Mouse (Mus musculus) C2C12 (cell line): ENCODE data around the gene Kdm2a. TPM values are rescaled to one million over a fixed set of nuclear protein-coding genes. Genes with fewer than 3 reads are reported as not detected.

Experiments
- H3K27me3 ChIP-seq: one replicate; pipeline ENCODE4 v1.6.1; 2011; ENCODE audit not compliant: control insufficient read depth, insufficient read depth, insufficient read length
- H3K36me3 ChIP-seq: one replicate; pipeline ENCODE4 v1.6.1; 2011; ENCODE audit not compliant: control insufficient read depth, insufficient read depth
- H3K4me3 ChIP-seq: one replicate; pipeline ENCODE4 v1.5.1; 2011; ENCODE audit warnings: mild to moderate bottlenecking, control low read depth; ENCODE audit not compliant: poor library complexity, insufficient read depth, severe bottlenecking
- H3K79me2 ChIP-seq: one replicate; pipeline ENCODE4 v1.6.1; 2011; ENCODE audit not compliant: control insufficient read depth, insufficient read depth
- H3K79me3 ChIP-seq: one replicate; pipeline ENCODE4 v1.6.1; 2011; ENCODE audit warnings: low read depth, control low read depth
- H3ac ChIP-seq: one replicate; pipeline ENCODE3; 2011; ENCODE audit warnings: low read depth; ENCODE audit not compliant: control insufficient read depth, insufficient read length
- CEBPB ChIP-seq: IDR thresholded peaks from one replicate; pipeline ENCODE4 v1.6.1; 2011; ENCODE audit warnings: low read depth, mild to moderate bottlenecking, control low read depth, moderate library complexity
- CTCF ChIP-seq: IDR thresholded peaks from one replicate; pipeline ENCODE4 v1.5.1; 2011; ENCODE audit not compliant: control insufficient read depth, insufficient read depth, insufficient read length
- FOSL1 ChIP-seq: IDR thresholded peaks from one replicate; pipeline ENCODE4 v1.8.0; 2011; ENCODE audit warnings: mild to moderate bottlenecking, low read length; ENCODE audit not compliant: poor library complexity, insufficient read depth, severe bottlenecking
- MAX ChIP-seq: IDR thresholded peaks from one replicate; pipeline ENCODE4 v1.6.1; 2011; ENCODE audit warnings: mild to moderate bottlenecking, control low read depth
- MYOD1 ChIP-seq: IDR thresholded peaks from one replicate; pipeline ENCODE4 v1.6.1; 2011; ENCODE audit warnings: low read depth; ENCODE audit not compliant: control insufficient read depth, insufficient read length
- MYOG ChIP-seq: IDR thresholded peaks from one replicate; pipeline ENCODE4 v1.6.1; 2011; ENCODE audit not compliant: control insufficient read depth, insufficient read length; ENCODE audit errors: extremely low read depth
- USF1 ChIP-seq: IDR thresholded peaks from one replicate; pipeline ENCODE4 v1.6.1; 2011; ENCODE audit warnings: low read depth, mild to moderate bottlenecking, control low read depth, moderate library complexity
- polyA plus RNA-seq: library from polyadenylated mRNA; unstranded; fragments of >200 nt; fragmentation: generic; extraction: Trizol; gene quantifications from one replicate; pipeline ENCODE4 v1.2.1, GENCODE M21; 2012; ENCODE audit warnings: missing spikeins

Kdm2a gene
- polyA plus RNA-seq, 1 experiment: 24.0 TPM

DNA sequence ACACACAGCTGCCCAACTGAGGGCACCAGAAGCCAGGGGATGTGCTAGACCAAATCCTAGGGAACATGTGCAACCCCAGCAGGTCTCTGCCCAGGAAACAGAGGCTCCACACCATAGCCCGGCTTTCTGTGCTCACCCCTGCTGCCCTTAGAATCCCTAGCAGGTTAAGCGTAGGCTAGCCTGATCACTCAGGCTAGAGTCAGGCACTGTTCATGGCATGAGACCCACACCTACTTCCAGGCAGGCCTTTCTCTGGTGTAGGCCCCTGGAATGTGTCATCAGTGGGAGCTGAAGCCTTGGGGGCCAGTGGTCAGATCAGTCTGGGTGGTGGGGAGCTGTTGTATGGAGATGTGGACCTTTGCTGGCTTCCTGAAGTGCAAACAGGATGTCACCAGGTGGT, 101.5 kb downstream of the Kdm2a start:
- H3K4me3 ChIP-seq: no peak overlapping the region
- H3K27me3 ChIP-seq: no peaks in the 10 kb centered on the region
- no peak overlapping the region for H3ac ChIP-seq
- H3K36me3 ChIP-seq: peaks cover 13% of the 10 kb centered on the region
- peaks cover 76% of the 10 kb centered on the region for H3K79me2 ChIP-seq
- TF ChIP-seq CEBPB (no peak), USF1 (no peak), CTCF (no peak), MAX (no peak), MYOD1 (no peak), FOSL1 (no peak), MYOG (no peak)
- peaks cover 30% of the 10 kb centered on the region for H3K79me3 ChIP-seq

DNA sequence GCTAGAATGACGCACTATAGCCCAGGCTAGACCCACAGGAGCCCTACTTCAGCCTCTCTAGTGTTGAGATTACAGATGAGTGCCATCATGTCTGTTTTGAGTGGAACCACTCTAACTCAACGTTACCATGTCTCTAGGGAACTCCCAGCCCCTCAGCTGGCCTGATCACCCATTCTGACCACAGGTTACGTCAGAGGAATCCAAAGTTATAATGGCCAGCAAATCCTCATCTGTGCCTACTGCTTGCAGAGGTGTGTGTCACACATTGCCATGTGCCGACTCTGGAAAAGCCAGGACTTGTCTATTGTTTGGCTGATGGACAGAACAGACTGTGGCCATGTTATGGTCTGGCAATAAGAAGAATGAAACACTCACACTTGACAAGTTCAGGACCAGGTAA, 102.7 kb downstream of the Kdm2a start:
- Histone ChIP-seq H3K36me3 (peaks cover 24% of the 10 kb centered on the region), H3K79me3 (peaks cover 22% of the 10 kb centered on the region), H3K27me3 (no peaks in the 10 kb centered on the region), H3ac (no peak overlapping the region), H3K79me2 (peaks cover 64% of the 10 kb centered on the region), H3K4me3 (no peak overlapping the region)
- TF ChIP-seq USF1: no peak
- no peak for TF ChIP-seq MYOD1
- TF ChIP-seq CEBPB: no peak

DNA sequence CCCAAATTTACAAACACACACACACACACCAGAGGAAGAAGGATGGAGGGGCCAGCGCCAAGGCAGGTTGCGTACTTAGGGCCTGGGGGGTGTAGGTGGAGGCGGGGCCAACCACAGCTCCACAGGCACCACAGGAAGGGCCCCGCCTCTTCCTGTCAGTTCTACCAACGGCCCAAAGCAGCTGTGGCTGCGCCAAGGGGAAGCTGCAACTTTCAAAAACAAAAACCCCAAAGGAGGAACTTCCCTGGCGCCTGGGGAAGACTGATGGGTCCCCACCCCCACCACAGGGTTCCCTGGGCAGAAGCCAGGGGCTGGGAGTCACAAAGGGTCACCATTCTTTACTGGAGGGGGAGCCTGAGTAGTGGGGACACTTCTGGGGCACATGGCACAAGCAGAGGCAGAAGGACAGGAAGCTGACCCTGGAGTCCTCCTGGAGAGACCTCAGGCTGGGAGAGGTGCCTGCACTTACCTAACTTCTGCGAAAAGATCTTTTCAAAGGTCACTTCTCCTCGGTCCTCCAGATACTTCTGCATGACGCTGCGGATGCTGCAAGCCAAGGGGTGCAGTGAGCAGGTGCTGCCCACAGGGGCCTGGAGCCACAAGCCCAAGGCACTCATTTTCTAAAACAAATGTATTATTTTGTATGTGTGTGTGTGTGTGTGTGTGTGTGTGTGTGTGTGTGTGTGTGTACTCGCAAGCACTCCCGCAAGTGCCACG, 103.5 kb downstream of the Kdm2a start:
- H3K27me3 ChIP-seq: no peaks in the 10 kb centered on the region
- H3K4me3 ChIP-seq: no peak overlapping the region
- H3K79me2 ChIP-seq: peaks cover 55% of the 10 kb centered on the region
- no peak overlapping the region for H3ac ChIP-seq
- H3K36me3 ChIP-seq: peaks cover 32% of the 10 kb centered on the region
- no peak for TF ChIP-seq CEBPB
- no peak for TF ChIP-seq CTCF
- TF ChIP-seq MYOD1: no peak
- no peak for TF ChIP-seq MYOG
- TF ChIP-seq FOSL1: no peak
- no peak for TF ChIP-seq USF1
- TF ChIP-seq MAX: no peak
- peaks cover 18% of the 10 kb centered on the region for H3K79me3 ChIP-seq

DNA sequence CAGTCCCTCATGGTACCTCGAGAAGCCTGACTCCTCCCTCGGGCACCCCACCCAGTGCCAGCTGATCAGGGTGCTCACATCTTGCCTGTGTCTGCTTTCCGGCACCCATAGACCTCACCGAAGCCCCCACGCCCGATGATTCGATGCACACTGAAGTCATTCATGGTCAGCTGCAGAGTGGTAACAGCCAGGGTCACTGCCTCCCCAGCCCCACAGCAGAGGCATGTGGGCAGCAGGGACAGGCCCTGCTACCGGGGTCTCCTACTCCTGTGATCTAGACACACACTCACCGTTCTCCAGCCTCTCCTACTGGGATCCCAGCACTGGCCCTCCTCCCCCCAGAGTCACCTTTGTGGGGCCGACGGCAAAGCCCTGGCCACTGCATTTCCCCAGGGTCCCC, 106.9 kb downstream of the Kdm2a start:
- peaks cover 21% of the 10 kb centered on the region for H3K79me2 ChIP-seq
- no peak overlapping the region for H3ac ChIP-seq
- H3K79me3 ChIP-seq: no peaks in the 10 kb centered on the region
- H3K27me3 ChIP-seq: no peaks in the 10 kb centered on the region
- no peak overlapping the region for H3K4me3 ChIP-seq
- H3K36me3 ChIP-seq: peaks cover 49% of the 10 kb centered on the region
- no peak for TF ChIP-seq MAX
- TF ChIP-seq MYOD1: no peak

DNA sequence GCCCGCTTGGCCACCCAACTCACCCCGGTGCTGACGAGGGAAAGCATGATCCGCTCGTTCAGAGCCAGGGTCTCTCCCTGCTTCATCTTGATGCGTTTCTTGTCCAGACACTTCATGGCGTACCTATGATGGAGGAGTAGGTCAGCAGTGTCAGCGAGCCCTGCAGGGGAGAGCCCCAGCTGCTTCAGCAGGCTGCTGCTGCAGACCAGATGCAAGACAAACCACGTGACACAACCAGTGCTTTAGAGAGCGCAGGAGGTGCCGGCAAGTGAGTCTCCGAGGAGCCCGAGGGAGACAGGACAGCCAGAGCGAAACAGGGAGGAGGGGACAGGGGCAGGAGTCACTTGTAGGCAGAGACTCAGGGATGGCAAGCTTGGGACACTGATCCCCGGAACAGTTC, 107.3 kb downstream of the Kdm2a start:
- Histone ChIP-seq H3K79me2 (peaks cover 17% of the 10 kb centered on the region), H3K27me3 (no peaks in the 10 kb centered on the region), H3K36me3 (peaks cover 49% of the 10 kb centered on the region), H3K4me3 (no peak overlapping the region), H3K79me3 (no peaks in the 10 kb centered on the region), H3ac (no peak overlapping the region)
- TF ChIP-seq FOSL1 (no peak), CEBPB (no peak), CTCF (no peak), MYOD1 (no peak), USF1 (no peak), MAX (no peak), MYOG (no peak)

DNA sequence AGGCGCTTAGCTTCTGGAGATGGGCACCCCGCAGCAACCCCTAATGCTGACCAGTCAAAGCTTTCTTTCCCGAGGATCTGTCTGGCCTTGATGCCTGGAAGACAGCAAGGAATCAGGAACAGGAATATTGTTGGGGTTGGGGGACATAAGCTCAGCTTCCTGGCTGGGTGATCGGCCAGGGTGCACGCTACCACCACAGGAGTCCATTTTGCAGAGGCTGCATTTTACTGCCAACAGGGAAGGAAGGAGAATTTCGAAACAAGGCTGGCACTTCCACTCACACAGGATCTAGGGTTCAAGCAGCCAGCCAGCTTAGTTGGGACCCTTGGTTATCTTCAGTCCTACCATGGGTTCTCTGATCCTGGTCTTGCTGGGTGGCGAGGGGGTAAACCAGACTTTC, 114.4 kb downstream of the Kdm2a start:
- no peaks in the 10 kb centered on the region for H3K27me3 ChIP-seq
- H3K79me2 ChIP-seq: no peaks in the 10 kb centered on the region
- H3K4me3 ChIP-seq: no peak overlapping the region
- TF ChIP-seq CTCF: no peak
- H3ac ChIP-seq: no peak overlapping the region
- H3K36me3 ChIP-seq: peaks cover 9% of the 10 kb centered on the region
- no peaks in the 10 kb centered on the region for H3K79me3 ChIP-seq
